Mouse (Mus musculus): ENCODE results near the gene Rcl1.

DNA sequence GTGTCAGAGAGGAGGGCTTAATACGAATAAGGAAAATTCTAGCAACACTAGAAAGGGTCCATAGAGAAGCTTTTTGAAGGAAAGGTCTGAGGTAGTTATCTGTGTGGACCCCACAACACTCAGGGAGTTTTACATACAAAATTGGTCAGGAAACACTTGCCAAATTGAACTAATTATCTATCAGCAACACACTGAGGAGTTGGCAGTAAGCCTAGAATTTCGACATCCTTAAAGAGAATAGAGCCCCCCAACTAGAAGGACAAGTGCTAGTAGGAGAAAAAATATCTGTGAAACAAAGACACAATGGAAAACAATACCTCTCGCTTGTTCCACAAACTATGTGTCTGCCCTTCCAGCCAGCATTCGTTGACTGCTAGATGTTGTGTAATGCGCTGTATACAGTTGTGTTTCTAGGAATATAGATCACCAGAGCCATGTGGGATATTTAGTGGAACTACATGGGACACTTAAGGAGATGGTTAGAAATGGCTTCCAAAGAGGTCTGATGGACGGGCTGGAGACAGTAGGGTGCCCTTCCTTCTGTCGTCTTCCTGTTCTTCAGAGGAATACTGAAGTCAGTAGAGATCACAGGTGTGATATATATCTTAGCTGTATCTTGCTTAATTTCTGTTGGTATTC lies 63.5 kb downstream of the Rcl1 start:
- TF ChIP-seq CTCF (IDR thresholded peaks at IDR 0.05; ENCODE audit: low read depth) (no peak), EP300 (IDR thresholded peaks at IDR 0.05; ENCODE audit: low read depth) (no peak)
